Mouse (Mus musculus) adrenal gland, postnatal 0 days (tissue): ENCODE data around the gene Grm2. TPM values are rescaled to one million over a fixed set of nuclear protein-coding genes. Genes with fewer than 3 reads are reported as not detected.

Experiments used
- polyA plus RNA-seq: library from polyadenylated mRNA; unstranded; fragments of >200 nt; fragmentation: Nextera tagmentation; extraction: Ambion mirVana; gene quantifications from 2 replicates; pipeline ENCODE4 v1.2.1, GENCODE M21; 2015

Gene Grm2
- polyA plus RNA-seq, result not detected in 2 replicates

DNA sequence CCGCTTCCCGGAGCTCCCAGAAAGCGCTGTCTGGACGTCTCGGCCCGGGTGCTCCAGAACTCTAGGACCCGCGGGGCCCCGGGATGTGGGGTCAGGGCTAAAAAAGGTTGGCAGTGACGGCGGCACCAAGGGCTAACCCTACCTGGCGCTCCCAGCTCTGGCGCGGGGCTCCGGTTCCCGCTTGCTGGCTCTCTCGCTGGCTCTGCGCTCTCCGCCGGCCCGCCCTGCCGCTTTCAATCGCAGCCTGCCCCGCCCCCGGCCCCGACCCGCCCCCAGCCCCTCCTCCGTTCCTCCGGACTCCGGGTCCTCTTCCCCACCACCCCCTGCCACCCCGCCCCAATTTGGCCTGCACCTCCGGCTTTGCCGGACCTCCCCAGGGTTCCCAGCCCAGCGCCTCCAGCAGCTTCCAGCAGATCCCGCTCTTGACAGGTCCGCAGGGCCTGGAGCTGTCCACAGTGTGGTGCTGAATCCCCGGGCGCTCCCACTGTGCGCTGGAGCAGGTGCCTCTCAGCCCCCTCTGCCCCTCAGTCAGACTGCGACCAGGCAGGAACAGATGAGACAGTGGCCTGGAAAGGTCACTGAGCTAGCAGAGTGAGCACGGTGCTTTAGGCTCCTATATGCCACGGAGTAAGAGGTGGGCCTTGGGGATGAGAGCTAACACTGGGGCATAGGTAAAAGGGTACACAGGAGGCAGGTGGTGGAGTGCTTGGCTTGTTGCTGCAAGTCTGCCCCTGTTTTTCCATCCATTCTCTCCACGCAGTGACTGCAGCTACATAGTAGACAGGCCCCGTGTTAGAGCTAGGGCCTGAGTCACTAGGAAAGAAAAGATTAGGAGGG is at the start of gene Grm2:
Grm2 (minus strand) TSS at position 199 of the 837 bp plus-strand sequence.

DNA sequence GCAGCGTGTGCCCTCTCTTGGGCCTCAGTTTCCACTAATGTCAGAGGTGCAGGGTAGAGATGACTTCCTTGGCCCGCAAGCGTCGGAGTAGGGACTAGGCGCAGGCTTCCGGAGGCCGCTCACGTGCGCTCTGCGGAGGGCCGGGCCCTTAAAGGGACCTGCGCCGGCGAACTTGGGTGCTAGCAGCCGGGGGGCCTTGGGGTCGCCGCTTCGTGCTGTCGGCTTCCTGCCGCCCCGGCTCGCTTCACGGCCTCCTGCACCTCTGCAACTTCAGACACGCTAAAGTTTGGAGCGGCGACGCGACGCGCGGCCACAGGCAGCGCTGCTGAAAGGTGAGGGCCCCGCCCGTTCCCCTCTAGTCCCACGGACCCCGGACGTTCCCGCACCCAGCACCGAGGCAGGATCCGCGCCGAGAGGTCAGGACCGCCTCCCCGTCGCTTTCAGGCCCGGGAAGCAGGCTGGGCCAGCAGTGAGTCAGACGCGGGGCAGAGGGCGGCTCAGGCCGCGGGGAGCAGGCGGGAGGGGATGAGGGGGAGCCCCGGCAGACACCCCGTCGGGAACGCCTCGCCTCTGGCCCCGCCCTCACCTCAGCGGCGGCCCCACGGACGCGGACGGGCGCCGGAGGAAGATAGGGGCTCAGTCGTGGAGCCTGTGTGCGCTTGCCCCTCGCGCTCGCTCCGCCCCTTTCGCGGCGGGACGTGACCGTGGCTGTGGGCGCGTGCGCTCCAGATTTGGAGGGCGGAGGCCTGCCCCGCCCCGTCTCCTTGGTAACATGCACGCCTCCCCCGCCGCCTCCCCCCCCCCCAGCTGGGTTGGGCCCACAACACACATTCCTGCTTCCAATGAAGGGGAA is 29.6 kb upstream of the Grm2 start, which contains the start of gene Tex264:
Tex264 (minus strand) TSS at position 679 of the 853 bp plus-strand sequence.

GRCm38 (mm10) chr9:106626282-106626681 is 29.6 kb downstream of the Grm2 start, which contains the start of gene Iqcf6:
Gene Iqcf6 (plus strand): TSS chr9:106626582.

Other genes with a start within 250 kb of the Grm2 start
- 778 and 779 TPM in 2 replicates for gene Rpl29, start 226.6 kb downstream of the Grm2 start, polyA plus RNA-seq
- gene Acy1, start 217.8 kb downstream of the Grm2 start, polyA plus RNA-seq, result 23.8 and 25.2 TPM in 2 replicates
- 19.9 and 31.6 TPM in 2 replicates for gene Abhd14b, start 208.6 kb downstream of the Grm2 start, polyA plus RNA-seq
- 38.1 and 42.1 TPM in 2 replicates for gene Abhd14a, start 208.4 kb downstream of the Grm2 start, polyA plus RNA-seq
- 45.2 and 66.2 TPM in 2 replicates for gene Pcbp4, start 202.8 kb downstream of the Grm2 start, polyA plus RNA-seq
- gene Gpr62, start 190.1 kb downstream of the Grm2 start, polyA plus RNA-seq, result 0.81 and 1.2 TPM in 2 replicates
- 23.9 and 29.5 TPM in 2 replicates for gene Rrp9, start 180.1 kb downstream of the Grm2 start, polyA plus RNA-seq
- gene Parp3, start 179.1 kb downstream of the Grm2 start, polyA plus RNA-seq, result 12.7 and 13.4 TPM in 2 replicates
- gene Iqcf1, start 156.1 kb downstream of the Grm2 start, polyA plus RNA-seq, result not detected in 2 replicates
- gene Iqcf5, start 141.5 kb downstream of the Grm2 start, polyA plus RNA-seq, result not detected in 2 replicates
- not detected in 2 replicates for gene Iqcf3, start 94.5 kb downstream of the Grm2 start, polyA plus RNA-seq
- gene Iqcf4, start 85.1 kb downstream of the Grm2 start, polyA plus RNA-seq, result not detected in 2 replicates
- not detected in 2 replicates for gene Iqcf6, start 29.5 kb downstream of the Grm2 start, polyA plus RNA-seq
- 85.4 and 117 TPM in 2 replicates for gene Tex264, start 29.8 kb upstream of the Grm2 start, polyA plus RNA-seq
- gene Rad54l2, start 133.1 kb upstream of the Grm2 start, polyA plus RNA-seq, result 1.9 and 4.2 TPM in 2 replicates
- 6.2 and 11.2 TPM in 2 replicates for gene Dcaf1, start 165.8 kb upstream of the Grm2 start, polyA plus RNA-seq
- gene Rbm15b, start 231.3 kb upstream of the Grm2 start, polyA plus RNA-seq, result 5.4 and 7.2 TPM in 2 replicates
- gene Manf, start 235.9 kb upstream of the Grm2 start, polyA plus RNA-seq, result 219 and 298 TPM in 2 replicates